Mouse (Mus musculus): ENCODE measurements at regions not wholly inside any gene's neighbourhood (a gene's known extent, or its start where the extent isn't known, plus 50 kb on each side); places are given as distances from the start of the nearest gene placed in this dataset.
"Not testable (repeated sequence)": the region's sequence is repeated elsewhere in the genome, so short reads cannot be mapped to it uniquely, and the experiment has no call there.

- DNase-seq (ENCODE audit: low read depth, low spot score) = no peak
- Histone ChIP-seq H3K4me1 (ENCODE audit: control insufficient read depth in 2 of 2, insufficient read depth in 2 of 2, low read length in 2 of 2, poor library complexity in 1 of 2) (no peaks in the 10 kb centered on the region), H3K36me3 (ENCODE audit: control insufficient read depth, insufficient read depth, low read length, poor library complexity, severe bottlenecking) (no peaks in the 10 kb centered on the region), H3K4me3 (ENCODE audit: insufficient read depth in 1 of 2, low read depth in 1 of 2, low read length in 2 of 2, poor library complexity in 1 of 2, severe bottlenecking in 1 of 2) (no peak overlapping the region), H3K27ac (ENCODE audit: insufficient read depth, low read depth, low read length, poor library complexity, severe bottlenecking) (no peak overlapping the region), H3K9me3 (ENCODE audit: control insufficient read depth, insufficient read depth, low read depth, low read length) (no peaks in the 10 kb centered on the region), H3K9ac (ENCODE audit: insufficient read depth, low read depth, low read length, poor library complexity, severe bottlenecking) (no peak overlapping the region)
- in situ Hi-C loops (cut with MboI; ENCODE audit: low sequenced_read_pairs in 2 of 2, unreplicated experiment in 2 of 2) = no loop called here
- TF ChIP-seq CHD2 (IDR thresholded peaks at IDR 0.05; ENCODE audit: low read depth, low read length) (no peak), HCFC1 (IDR thresholded peaks at IDR 0.05; ENCODE audit: borderline replicate concordance, insufficient read depth, low read length) (no peak), ZNF384 (IDR thresholded peaks at IDR 0.05; ENCODE audit: low read depth, low read length) (no peak), ZC3H11A (IDR thresholded peaks at IDR 0.05; ENCODE audit: borderline replicate concordance, low read depth, low read length) (no peak), MAFK (IDR thresholded peaks at IDR 0.05; ENCODE audit: insufficient read depth, low read depth, low read length) (no peak)
Observed at GRCm38 (mm10) chrX:70897110-70897721, 152.8 kb upstream of the Mamld1 start.

DNA sequence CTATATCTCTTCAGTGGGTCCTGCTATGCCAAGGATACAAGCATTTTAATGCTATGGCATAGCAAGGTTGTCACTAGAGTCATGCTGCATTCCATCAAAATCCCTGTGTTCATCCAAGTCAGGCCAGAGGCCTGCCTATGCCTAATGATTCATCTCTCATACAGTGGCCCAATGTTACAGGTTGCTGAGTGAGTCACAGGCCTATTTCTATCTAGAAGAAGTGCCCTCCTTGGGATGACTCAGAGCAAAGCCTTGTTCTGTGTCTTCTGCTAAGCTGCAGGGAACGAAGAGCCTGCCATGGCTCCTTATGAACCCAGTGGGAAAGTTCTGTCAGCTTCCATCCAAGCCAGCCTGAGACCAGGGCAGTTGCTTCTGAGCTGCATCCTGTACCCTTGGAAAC lies 151.2 kb upstream of the Mamld1 start:
- H3K4me1 ChIP-seq (ENCODE audit: control insufficient read depth in 2 of 2, insufficient read depth in 2 of 2, low read length in 2 of 2, poor library complexity in 1 of 2); H3K36me3 ChIP-seq (ENCODE audit: control insufficient read depth, insufficient read depth, low read length, poor library complexity, severe bottlenecking); DNase-seq (ENCODE audit: low read depth, low spot score); H3K27ac ChIP-seq (ENCODE audit: insufficient read depth, low read depth, low read length, poor library complexity, severe bottlenecking); in situ Hi-C loops (cut with MboI; ENCODE audit: low sequenced_read_pairs in 2 of 2, unreplicated experiment in 2 of 2); H3K9ac ChIP-seq (ENCODE audit: insufficient read depth, low read depth, low read length, poor library complexity, severe bottlenecking); H3K4me3 ChIP-seq (ENCODE audit: insufficient read depth in 1 of 2, low read depth in 1 of 2, low read length in 2 of 2, poor library complexity in 1 of 2, severe bottlenecking in 1 of 2); H3K9me3 ChIP-seq (ENCODE audit: control insufficient read depth, insufficient read depth, low read depth, low read length): not testable (repeated sequence)

GRCm38 (mm10) chrX:70899720-70900479 lies 150.2 kb upstream of the Mamld1 start:
- no peak overlapping the region for H3K9ac ChIP-seq (ENCODE audit: insufficient read depth, low read depth, low read length, poor library complexity, severe bottlenecking)
- no peaks in the 10 kb centered on the region for H3K9me3 ChIP-seq (ENCODE audit: control insufficient read depth, insufficient read depth, low read depth, low read length)
- no peak for TF ChIP-seq ZNF384 (IDR thresholded peaks at IDR 0.05; ENCODE audit: low read depth, low read length)
- no peak for TF ChIP-seq HCFC1 (IDR thresholded peaks at IDR 0.05; ENCODE audit: borderline replicate concordance, insufficient read depth, low read length)
- no peak for TF ChIP-seq CHD2 (IDR thresholded peaks at IDR 0.05; ENCODE audit: low read depth, low read length)
- no peak for TF ChIP-seq MAFK (IDR thresholded peaks at IDR 0.05; ENCODE audit: insufficient read depth, low read depth, low read length)
- TF ChIP-seq ZC3H11A (IDR thresholded peaks at IDR 0.05; ENCODE audit: borderline replicate concordance, low read depth, low read length) = no peak
- H3K4me1 ChIP-seq (ENCODE audit: control insufficient read depth in 2 of 2, insufficient read depth in 2 of 2, low read length in 2 of 2, poor library complexity in 1 of 2) = peaks cover 0 to 2% of the 10 kb centered on the region in 2 experiments; a peak in 1 of 4 replicates
- H3K36me3 ChIP-seq (ENCODE audit: control insufficient read depth, insufficient read depth, low read length, poor library complexity, severe bottlenecking) = no peaks in the 10 kb centered on the region
- no peak overlapping the region for H3K27ac ChIP-seq (ENCODE audit: insufficient read depth, low read depth, low read length, poor library complexity, severe bottlenecking)
- DNase-seq (ENCODE audit: low read depth, low spot score) = no peak
- no peak overlapping the region for H3K4me3 ChIP-seq (ENCODE audit: insufficient read depth in 1 of 2, low read depth in 1 of 2, low read length in 2 of 2, poor library complexity in 1 of 2, severe bottlenecking in 1 of 2)
- in situ Hi-C loops (cut with MboI; ENCODE audit: low sequenced_read_pairs in 2 of 2, unreplicated experiment in 2 of 2) = no loop called here

DNA sequence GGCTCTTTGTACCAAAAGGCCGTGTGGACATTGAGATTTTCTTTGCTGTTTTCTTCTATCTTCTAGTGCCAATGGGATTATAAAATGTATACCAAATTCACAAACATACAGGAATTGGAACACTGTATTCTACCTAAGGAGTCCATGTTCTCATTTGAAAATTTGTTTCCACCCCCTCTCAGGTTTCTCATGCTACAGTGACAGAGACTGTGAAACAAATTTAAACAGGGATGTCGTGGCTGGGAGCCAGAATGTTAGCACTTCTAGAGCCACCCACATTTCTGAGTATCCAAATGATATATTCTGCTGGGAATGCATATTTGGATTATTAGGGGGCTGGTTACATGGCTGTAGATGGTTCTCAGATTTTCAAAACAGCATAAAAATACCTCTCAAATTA lies 124.4 kb upstream of the Mamld1 start:
- H3K36me3 ChIP-seq (ENCODE audit: control insufficient read depth, insufficient read depth, low read length, poor library complexity, severe bottlenecking) = no peaks in the 10 kb centered on the region
- TF ChIP-seq ZNF384 (IDR thresholded peaks at IDR 0.05; ENCODE audit: low read depth, low read length) = no peak
- no peak for TF ChIP-seq MAFK (IDR thresholded peaks at IDR 0.05; ENCODE audit: insufficient read depth, low read depth, low read length)
- TF ChIP-seq CHD2 (IDR thresholded peaks at IDR 0.05; ENCODE audit: low read depth, low read length) = no peak
- no peak for TF ChIP-seq ZC3H11A (IDR thresholded peaks at IDR 0.05; ENCODE audit: borderline replicate concordance, low read depth, low read length)
- no peak for TF ChIP-seq HCFC1 (IDR thresholded peaks at IDR 0.05; ENCODE audit: borderline replicate concordance, insufficient read depth, low read length)
- no peak overlapping the region for H3K4me3 ChIP-seq (ENCODE audit: insufficient read depth in 1 of 2, low read depth in 1 of 2, low read length in 2 of 2, poor library complexity in 1 of 2, severe bottlenecking in 1 of 2)
- no peak overlapping the region for H3K9ac ChIP-seq (ENCODE audit: insufficient read depth, low read depth, low read length, poor library complexity, severe bottlenecking)
- no peaks in the 10 kb centered on the region for H3K9me3 ChIP-seq (ENCODE audit: control insufficient read depth, insufficient read depth, low read depth, low read length)
- H3K27ac ChIP-seq (ENCODE audit: insufficient read depth, low read depth, low read length, poor library complexity, severe bottlenecking) = no peak overlapping the region
- H3K4me1 ChIP-seq (ENCODE audit: control insufficient read depth in 2 of 2, insufficient read depth in 2 of 2, low read length in 2 of 2, poor library complexity in 1 of 2) = no peaks in the 10 kb centered on the region
- in situ Hi-C loops (cut with MboI; ENCODE audit: low sequenced_read_pairs in 2 of 2, unreplicated experiment in 2 of 2) = no loop called here
- DNase-seq (ENCODE audit: low read depth, low spot score) = no peak
